Mouse (Mus musculus) MEL (cell line): ENCODE results near the gene Klk6. TPM values are rescaled to one million over a fixed set of nuclear protein-coding genes. Genes with fewer than 3 reads are reported as not detected.

Experiments
- DNase-seq: peaks from one replicate; pipeline ENCODE4 v3.0.0; 2011; ENCODE audit warnings: low read depth, low spot score
- H3K27ac ChIP-seq: 2 replicates; pipeline ENCODE4 v1.5.1; 2012; ENCODE audit warnings: low read depth, mild to moderate bottlenecking, control low read depth, low read length, moderate library complexity; ENCODE audit not compliant: control insufficient read depth
- H3K27me3 ChIP-seq, 2 experiments: fragments of 150-350 bp in 1 of 2; sonication (generic) in 1 of 2; 2 replicates each; pipeline ENCODE4 v1.6.1; 2012; ENCODE audit warnings: low read length in 2 of 2, mild to moderate bottlenecking in 2 of 2, improper control_type of control experiment in 1 of 2, moderate library complexity in 1 of 2; ENCODE audit not compliant: insufficient read depth in 2 of 2, control insufficient read depth in 1 of 2
- H3K36me3 ChIP-seq, 2 experiments: 2 replicates each; pipeline ENCODE4 v1.6.1; 2012 to 2014; ENCODE audit warnings: low read length in 2 of 2, improper control_type of control experiment in 1 of 2, inconsistent platforms in 1 of 2, mild to moderate bottlenecking in 1 of 2; ENCODE audit not compliant: insufficient read depth in 2 of 2, control insufficient read depth in 1 of 2
- H3K4me1 ChIP-seq, 2 experiments: fragments of 150-350 bp in 1 of 2; sonication (generic) in 1 of 2; 2 replicates each; pipeline ENCODE4 v1.6.1; 2012; ENCODE audit warnings: low read length in 2 of 2, improper control_type of control experiment in 1 of 2, mild to moderate bottlenecking in 1 of 2; ENCODE audit not compliant: insufficient read depth in 2 of 2, control insufficient read depth in 1 of 2
- H3K4me3 ChIP-seq, 2 experiments: fragments of 150-350 bp in 1 of 2; sonication (generic) in 1 of 2; 2 replicates each; pipeline ENCODE4 v1.5.1; 2012; ENCODE audit warnings: low read depth in 2 of 2, low read length in 2 of 2, mild to moderate bottlenecking in 2 of 2, moderate library complexity in 2 of 2, control low read depth in 1 of 2, improper control_type of control experiment in 1 of 2; ENCODE audit not compliant: control insufficient read depth in 1 of 2, insufficient read depth in 1 of 2
- H3K79me2 ChIP-seq: 2 replicates; pipeline ENCODE4 v1.6.1; 2012; ENCODE audit warnings: mild to moderate bottlenecking, low read length, moderate library complexity; ENCODE audit not compliant: control insufficient read depth, poor library complexity, insufficient read depth
- H3K9ac ChIP-seq: 2 replicates; pipeline ENCODE4 v1.6.1; 2012; ENCODE audit warnings: low read depth, mild to moderate bottlenecking, control low read depth, low read length, moderate library complexity; ENCODE audit not compliant: control insufficient read depth, poor library complexity, severe bottlenecking
- H3K9me3 ChIP-seq: fragments of 150-350 bp; sonication (generic); replicated peaks from 2 replicates; pipeline ENCODE4 v1.6.1; 2012; ENCODE audit warnings: mild to moderate bottlenecking, low read length, improper control_type of control experiment, moderate library complexity; ENCODE audit not compliant: insufficient read depth
- BHLHE40 ChIP-seq: IDR thresholded peaks from 2 replicates; pipeline ENCODE4 v1.6.1; 2012; ENCODE audit warnings: low read depth, mild to moderate bottlenecking, inconsistent platforms, low read length, improper control_type of control experiment, borderline replicate concordance
- CHD2 ChIP-seq: IDR thresholded peaks from 2 replicates; pipeline ENCODE4 v1.6.1; 2011; ENCODE audit warnings: low read length, improper control_type of control experiment
- CTCF ChIP-seq, 3 experiments: IDR thresholded peaks in 2 of 3; conservative IDR thresholded peaks in 1 of 3; 2 replicates each; pipeline ENCODE4 v1.5.1; 2011 to 2012; ENCODE audit warnings: low read length in 3 of 3, low read depth in 2 of 3, mild to moderate bottlenecking in 2 of 3, improper control_type of control experiment in 1 of 3, inconsistent platforms in 1 of 3, mixed read lengths in 1 of 3, moderate library complexity in 1 of 3; ENCODE audit not compliant: control insufficient read depth in 1 of 3, insufficient read depth in 1 of 3, poor library complexity in 1 of 3, severe bottlenecking in 1 of 3
- E2F4 ChIP-seq: IDR thresholded peaks from 2 replicates; pipeline ENCODE4 v1.6.1; 2011; ENCODE audit warnings: low read depth, low read length, improper control_type of control experiment, borderline replicate concordance
- EP300 ChIP-seq, 2 experiments: IDR thresholded peaks; 2 replicates each; pipeline ENCODE4 v1.6.1; 2011; ENCODE audit warnings: improper control_type of control experiment in 2 of 2, low read length in 2 of 2, low read depth in 1 of 2, mild to moderate bottlenecking in 1 of 2
- GABPA ChIP-seq: IDR thresholded peaks from 2 replicates; pipeline ENCODE4 v1.6.1; 2012; ENCODE audit warnings: low read depth, mild to moderate bottlenecking, inconsistent platforms, low read length, improper control_type of control experiment, moderate library complexity
- JUND ChIP-seq: IDR thresholded peaks from 2 replicates; pipeline ENCODE4 v1.6.1; 2011; ENCODE audit warnings: low read depth, mild to moderate bottlenecking, improper control_type of control experiment, low read length
- MAZ ChIP-seq: IDR thresholded peaks from 2 replicates; pipeline ENCODE4 v1.6.1; 2012; ENCODE audit warnings: low read depth, mild to moderate bottlenecking, inconsistent platforms, low read length, improper control_type of control experiment
- MYB ChIP-seq: IDR thresholded peaks from 2 replicates; pipeline ENCODE4 v1.6.1; 2011; ENCODE audit warnings: mild to moderate bottlenecking, low read depth, low read length, improper control_type of control experiment
- MYC ChIP-seq: IDR thresholded peaks from 2 replicates; pipeline ENCODE4 v1.6.1; 2011; ENCODE audit warnings: low read depth, mild to moderate bottlenecking, low read length, improper control_type of control experiment, moderate library complexity
- NRF1 ChIP-seq: IDR thresholded peaks from 2 replicates; pipeline ENCODE4 v1.6.1; 2014; ENCODE audit warnings: low read depth, mild to moderate bottlenecking, inconsistent platforms, low read length, improper control_type of control experiment, moderate library complexity; ENCODE audit not compliant: poor library complexity, insufficient read depth, severe bottlenecking
- POLR2A ChIP-seq, 2 experiments: IDR thresholded peaks; 2 replicates each; pipeline ENCODE4 v1.6.1; 2011 to 2012; ENCODE audit warnings: low read length in 2 of 2, mild to moderate bottlenecking in 2 of 2, control low read depth in 1 of 2, improper control_type of control experiment in 1 of 2, low read depth in 1 of 2, moderate library complexity in 1 of 2; ENCODE audit not compliant: control insufficient read depth in 1 of 2, insufficient read depth in 1 of 2, poor library complexity in 1 of 2
- RCOR1 ChIP-seq: IDR thresholded peaks from 2 replicates; pipeline ENCODE4 v1.6.1; 2012; ENCODE audit warnings: low read depth, mild to moderate bottlenecking, inconsistent platforms, low read length, improper control_type of control experiment
- TAL1 ChIP-seq: IDR thresholded peaks from 2 replicates; pipeline ENCODE4 v1.6.1; 2012; ENCODE audit warnings: mild to moderate bottlenecking, inconsistent platforms, low read length, moderate library complexity, mixed read lengths
- TCF12 ChIP-seq: IDR thresholded peaks from 2 replicates; pipeline ENCODE4 v1.6.1; 2014; ENCODE audit warnings: low read depth, mild to moderate bottlenecking, inconsistent platforms, low read length, improper control_type of control experiment, moderate library complexity
- ZC3H11A ChIP-seq: IDR thresholded peaks from 2 replicates; pipeline ENCODE4 v1.6.1; 2012; ENCODE audit warnings: low read depth, mild to moderate bottlenecking, inconsistent platforms, low read length, improper control_type of control experiment
- ZNF384 ChIP-seq: IDR thresholded peaks from 2 replicates; pipeline ENCODE4 v1.6.1; 2012; ENCODE audit warnings: low read depth, mild to moderate bottlenecking, inconsistent platforms, low read length, improper control_type of control experiment
- polyA plus RNA-seq, 2 experiments: library from polyadenylated mRNA; stranded (reverse) in 1 of 2; unstranded in 1 of 2; fragments of >175 nt in 1 of 2; fragments of >200 nt in 1 of 2; gene quantifications; 2 replicates each; pipeline versions ENCODE4 v1.2.1 to v1.2.4; 2012; ENCODE audit warnings: low replicate concordance in 2 of 2, low read depth in 1 of 2; ENCODE audit not compliant: insufficient read length in 2 of 2, insufficient read depth in 1 of 2, missing spikeins in 1 of 2
- total RNA-seq: library from RNA; depleted of rRNA; stranded (reverse); fragments of 300-350 nt; gene quantifications from 2 replicates; pipeline ENCODE4 v1.2.3, GENCODE M21; 2012

Gene Klk6
- total and polyA plus RNA-seq, 3 experiments: not detected

- H3K36me3 ChIP-seq: no peaks in the 10 kb centered on the region
These were observed 1.8 kb downstream of the Klk6 start for GRCm38 (mm10) chr7:43826056-43826455.

DNA sequence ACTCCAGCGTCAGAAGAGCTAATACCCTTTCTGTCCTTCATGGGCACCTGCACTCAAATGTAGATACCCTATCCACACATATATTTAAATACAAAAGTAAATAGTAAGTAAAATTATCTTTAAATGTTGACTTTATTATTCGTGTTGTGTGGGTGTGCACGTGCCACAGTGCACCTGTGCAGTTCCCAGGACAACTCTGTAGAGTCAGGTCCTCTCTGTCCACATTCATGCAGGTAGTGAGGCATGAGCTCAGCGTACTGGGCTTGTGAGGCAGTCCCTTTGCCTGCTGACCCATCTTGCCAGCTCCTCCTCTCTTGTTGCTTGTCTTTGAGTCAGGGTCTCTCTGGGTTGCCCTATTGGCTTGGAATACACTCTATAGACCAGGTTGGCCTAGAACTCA lies 3.4 kb downstream of the Klk6 start:
- no peaks in the 10 kb centered on the region for H3K9me3 ChIP-seq
- no peaks in the 10 kb centered on the region for H3K79me2 ChIP-seq
- TF ChIP-seq MYB (no peak), ZC3H11A (no peak), E2F4 (no peak), JUND (no peak), BHLHE40 (no peak), GABPA (no peak), MYC (no peak), ZNF384 (no peak)
- TF ChIP-seq, all 39 proteins: peak for 0
- Histone ChIP-seq H3K4me1 (no peaks in the 10 kb centered on the region), H3K9ac (no peak overlapping the region), H3K27ac (no peak overlapping the region), H3K36me3 (no peaks in the 10 kb centered on the region), H3K27me3 (no peaks in the 10 kb centered on the region), H3K4me3 (no peak overlapping the region)
- DNase-seq: no peak

More at GRCm38 (mm10) chr7:43826056-43826455, 1.8 kb downstream of the Klk6 start:
- Histone ChIP-seq H3K79me2 (no peaks in the 10 kb centered on the region), H3K27me3 (no peaks in the 10 kb centered on the region), H3K4me1 (no peaks in the 10 kb centered on the region), H3K9me3 (no peaks in the 10 kb centered on the region), H3K27ac (no peak overlapping the region), H3K4me3 (no peak overlapping the region), H3K9ac (no peak overlapping the region)
- no peak for TF ChIP-seq NRF1
- TF ChIP-seq E2F4: no peak
- TF ChIP-seq CTCF (IDR thresholded peaks at IDR 0.05 in 2 of 3, conservative IDR thresholded peaks at IDR 0.05 in 1 of 3; ENCODE audit: control insufficient read depth in 1 of 3, insufficient read depth in 1 of 3, low read depth in 2 of 3, low read length in 3 of 3, poor library complexity in 1 of 3, severe bottlenecking in 1 of 3): no peak
- TF ChIP-seq ZNF384: no peak
- TF ChIP-seq ZC3H11A: no peak
- no peak for TF ChIP-seq TAL1
- no peak for TF ChIP-seq MYC
- TF ChIP-seq RCOR1: no peak
- TF ChIP-seq MAZ: no peak
- no peak for TF ChIP-seq POLR2A (IDR thresholded peaks at IDR 0.05; ENCODE audit: control insufficient read depth in 1 of 2, insufficient read depth in 1 of 2, low read depth in 1 of 2, low read length in 2 of 2, poor library complexity in 1 of 2)
- TF ChIP-seq EP300 (IDR thresholded peaks at IDR 0.05; ENCODE audit: low read depth in 1 of 2, low read length in 2 of 2): no peak
- no peak for TF ChIP-seq CHD2
- TF ChIP-seq TCF12: no peak
- DNase-seq: no peak
